Mouse (Mus musculus) ES-E14 (cell line): ENCODE data around the gene Tmprss13. TPM values are rescaled to one million over a fixed set of nuclear protein-coding genes. Genes with fewer than 3 reads are reported as not detected.

ENCODE experiments used
- DNase-seq: peaks from one replicate; pipeline ENCODE4 v3.0.0-alpha.2; 2013; ENCODE audit warnings: low read depth, low spot score
- H3K27ac ChIP-seq: 2 replicates; pipeline ENCODE4 v1.5.1; 2012; ENCODE audit warnings: low read depth, mild to moderate bottlenecking, low read length, moderate library complexity, mixed read lengths; ENCODE audit not compliant: poor library complexity, insufficient read depth, severe bottlenecking
- H3K36me3 ChIP-seq: 2 replicates; pipeline ENCODE4 v1.6.1; 2012; ENCODE audit warnings: mild to moderate bottlenecking, low read length, moderate library complexity, mixed read lengths; ENCODE audit not compliant: control insufficient read depth, poor library complexity, insufficient read depth, severe bottlenecking
- H3K4me1 ChIP-seq, 2 experiments: fragments of 150-350 bp in 1 of 2; sonication (generic) in 1 of 2; 2 replicates each; pipeline ENCODE4 v1.6.1; 2012; ENCODE audit warnings: low read length in 2 of 2, mild to moderate bottlenecking in 1 of 2, mixed read lengths in 1 of 2; ENCODE audit not compliant: control insufficient read depth in 2 of 2, insufficient read depth in 2 of 2, poor library complexity in 1 of 2
- H3K4me3 ChIP-seq, 2 experiments: fragments of 150-350 bp in 1 of 2; sonication (generic) in 1 of 2; 2 replicates each; pipeline ENCODE4 v1.5.1; 2012; ENCODE audit warnings: low read length in 2 of 2, low read depth in 1 of 2, mild to moderate bottlenecking in 1 of 2, mixed read lengths in 1 of 2; ENCODE audit not compliant: insufficient read depth in 1 of 2, poor library complexity in 1 of 2, severe bottlenecking in 1 of 2
- H3K9ac ChIP-seq: 2 replicates; pipeline ENCODE4 v1.6.1; 2012; ENCODE audit warnings: low read depth, mild to moderate bottlenecking, low read length, mixed read lengths; ENCODE audit not compliant: poor library complexity, insufficient read depth, severe bottlenecking
- H3K9me3 ChIP-seq: fragments of 150-350 bp; sonication (generic); 2 replicates; pipeline ENCODE4 v1.6.1; 2012; ENCODE audit warnings: low read depth, mild to moderate bottlenecking, low read length; ENCODE audit not compliant: control insufficient read depth, insufficient read depth
- CHD2 ChIP-seq: IDR thresholded peaks from 2 replicates; pipeline ENCODE4 v1.6.1; 2014; ENCODE audit warnings: mild to moderate bottlenecking, low read depth, low read length, inconsistent platforms
- HCFC1 ChIP-seq: IDR thresholded peaks from 2 replicates; pipeline ENCODE4 v1.6.1; 2012; ENCODE audit warnings: low read length, inconsistent platforms, borderline replicate concordance; ENCODE audit not compliant: insufficient read depth
- MAFK ChIP-seq: IDR thresholded peaks from 2 replicates; pipeline ENCODE4 v1.6.1; 2014; ENCODE audit warnings: mild to moderate bottlenecking, low read depth, low read length, inconsistent platforms; ENCODE audit not compliant: insufficient read depth
- ZC3H11A ChIP-seq: IDR thresholded peaks from 2 replicates; pipeline ENCODE4 v1.6.1; 2012; ENCODE audit warnings: low read depth, mild to moderate bottlenecking, inconsistent platforms, low read length, borderline replicate concordance
- ZNF384 ChIP-seq: IDR thresholded peaks from 2 replicates; pipeline ENCODE4 v1.6.1; 2012; ENCODE audit warnings: low read depth, low read length, inconsistent platforms
- in situ Hi-C, 2 experiments: fragments of 600-800 bp; cut with MboI; formaldehyde crosslinking; loops; one replicate each; pipeline ENCODE4 v1.15.1; 2025; ENCODE audit warnings: low sequenced_read_pairs in 2 of 2, inconsistent platforms in 1 of 2; ENCODE audit not compliant: unreplicated experiment in 2 of 2
- total RNA-seq: library from RNA; depleted of rRNA; stranded (reverse); fragments of 300-350 nt; gene quantifications from 2 replicates; pipeline ENCODE4 v1.2.3, GENCODE M21; 2012

Tmprss13 gene
- total RNA-seq, 1 experiment, result 0.22 TPM

- peaks cover 0 to 5% of the 10 kb centered on the region in 2 experiments; a peak in 2 of 4 replicates for H3K4me1 ChIP-seq
- H3K9me3 ChIP-seq, result no peaks in the 10 kb centered on the region
- H3K4me3 ChIP-seq, result no peak overlapping the region
- in situ Hi-C loops, result no loop called here
- H3K27ac ChIP-seq, result no peak overlapping the region
- H3K36me3 ChIP-seq, result no peaks in the 10 kb centered on the region
- no peak overlapping the region for H3K9ac ChIP-seq
- DNase-seq, result no peak
- no peak for TF ChIP-seq ZC3H11A
- no peak for TF ChIP-seq CHD2
- no peak for TF ChIP-seq MAFK
- TF ChIP-seq ZNF384, result no peak
- no peak for TF ChIP-seq HCFC1
Measured at GRCm38 (mm10) chr9:45343066-45343465, 24.2 kb downstream of the Tmprss13 start.

- Histone ChIP-seq H3K9me3 (no peaks in the 10 kb centered on the region), H3K4me3 (no peak overlapping the region), H3K27ac (no peak overlapping the region), H3K36me3 (no peaks in the 10 kb centered on the region), H3K4me1 (peaks cover 0 to 11% of the 10 kb centered on the region in 2 experiments; a peak in 3 of 4 replicates), H3K9ac (no peak overlapping the region)
- TF ChIP-seq ZC3H11A (peak; percentile 85), ZNF384 (no peak)
- DNase-seq, result peak; percentile 38
- in situ Hi-C loops, result loop anchor here in 1 of 2 experiments (5.0 kb wide), 1 partner anchor 42 kb away; no protein-coding TSS in a partner anchor
Measured at GRCm38 (mm10) chr9:45345516-45345915, 26.6 kb downstream of the Tmprss13 start.

- TF ChIP-seq ZNF384 (no peak), MAFK (no peak), HCFC1 (no peak), ZC3H11A (no peak), CHD2 (no peak)
- H3K4me1 ChIP-seq, result peaks cover 0 to 11% of the 10 kb centered on the region in 2 experiments; a peak in 3 of 4 replicates
- H3K36me3 ChIP-seq, result no peaks in the 10 kb centered on the region
- H3K27ac ChIP-seq, result no peak overlapping the region
- no peaks in the 10 kb centered on the region for H3K9me3 ChIP-seq
- H3K9ac ChIP-seq, result no peak overlapping the region
- no peak for DNase-seq
- H3K4me3 ChIP-seq, result no peak overlapping the region
- in situ Hi-C loops, result loop anchor here in 1 of 2 experiments (5.0 kb wide), 1 partner anchor 41 kb away; no protein-coding TSS in a partner anchor
Measured at GRCm38 (mm10) chr9:45346276-45346675, 27.4 kb downstream of the Tmprss13 start.

GRCm38 (mm10) chr9:45348560-45348959, 29.7 kb downstream of the Tmprss13 start:
- no peak overlapping the region for H3K4me3 ChIP-seq
- 0 out of 2 replicates have a peak, but pooled peaks cover 2% of the 10 kb centered on the region for H3K9me3 ChIP-seq
- peaks cover 0 to 11% of the 10 kb centered on the region in 2 experiments; a peak in 3 of 4 replicates for H3K4me1 ChIP-seq
- DNase-seq, result peak; percentile 36
- in situ Hi-C loops, result loop anchor here in 1 of 2 experiments (5.0 kb wide), 1 partner anchor 39 kb away; no protein-coding TSS in a partner anchor
- peak overlapping the region; percentile 68 for H3K27ac ChIP-seq
- no peaks in the 10 kb centered on the region for H3K36me3 ChIP-seq
- TF ChIP-seq ZNF384, result no peak
- TF ChIP-seq ZC3H11A, result no peak
- no peak for TF ChIP-seq CHD2
- TF ChIP-seq HCFC1, result no peak
- TF ChIP-seq MAFK, result no peak
- H3K9ac ChIP-seq, result no peak overlapping the region

- peak overlapping the region; percentile 97 for H3K27ac ChIP-seq
- no peaks in the 10 kb centered on the region for H3K36me3 ChIP-seq
- in situ Hi-C loops, result loop anchor here in 1 of 2 experiments (5.0 kb wide), 1 partner anchor 38 kb away; no protein-coding TSS in a partner anchor
Measured at GRCm38 (mm10) chr9:45349181-45349580, 30.3 kb downstream of the Tmprss13 start.

More at GRCm38 (mm10) chr9:45349181-45349580, 30.3 kb downstream of the Tmprss13 start:
- TF ChIP-seq MAFK, result no peak
- 0 out of 2 replicates have a peak, but pooled peaks have one; percentile 14 for TF ChIP-seq CHD2
- no peak for TF ChIP-seq ZNF384
- Histone ChIP-seq H3K9ac (no peak overlapping the region), H3K4me1 (peaks cover 0 to 11% of the 10 kb centered on the region in 2 experiments; a peak in 3 of 4 replicates), H3K9me3 (0 out of 2 replicates have a peak, but pooled peaks cover 2% of the 10 kb centered on the region), H3K4me3 (no peak overlapping the region)
- peak; percentile 91 for DNase-seq
